Mouse (Mus musculus): ENCODE data around the gene Pcsk6.

GRCm38 (mm10) chr7:66090676-66091190 lies 229.2 kb downstream of the Pcsk6 start:
- TF ChIP-seq MAX (IDR thresholded peaks at IDR 0.05; ENCODE audit: low read depth) (no peak), POLR2A (IDR thresholded peaks at IDR 0.05; ENCODE audit: insufficient read length, low read depth) (no peak), E2F4 (IDR thresholded peaks at IDR 0.05; ENCODE audit: insufficient read depth) (no peak), REST (IDR thresholded peaks at IDR 0.05; ENCODE audit: insufficient read depth, insufficient read length) (no peak), USF1 (IDR thresholded peaks at IDR 0.05; ENCODE audit: low read depth) (no peak), MYOG (IDR thresholded peaks at IDR 0.05; ENCODE audit: control insufficient read depth in 1 of 3, insufficient read depth in 1 of 3, insufficient read length in 2 of 3, low read depth in 2 of 3) (no peak), TCF12 (IDR thresholded peaks at IDR 0.05; ENCODE audit: insufficient read depth, poor library complexity, severe bottlenecking) (no peak), SRF (IDR thresholded peaks at IDR 0.05; ENCODE audit: control insufficient read depth, insufficient read length, low read depth) (no peak), MYOD1 (IDR thresholded peaks at IDR 0.05; ENCODE audit: control insufficient read depth in 1 of 3, insufficient read length in 2 of 3, low read depth in 2 of 3) (no peak), TCF3 (IDR thresholded peaks at IDR 0.05; ENCODE audit: insufficient read length, low read depth) (no peak), POLR2AphosphoS2 (IDR thresholded peaks at IDR 0.05; ENCODE audit: insufficient read length, low read depth) (no peak), CEBPB (IDR thresholded peaks at IDR 0.05; ENCODE audit: insufficient read depth, poor library complexity, severe bottlenecking) (no peak)

Measured in myocyte (in vitro differentiated cells).